24 mouse cellular contexts compared by ENCODE assay signal in genomic region chr14:22106777-22107176, GRCm38 (mm10).
DNase-seq lines count a peak whose midpoint lies in the region; ATAC-seq and TF ChIP-seq lines count a peak whose summit lies in the region.
"Had no signal": no experiment of that assay in that cellular context is flagged by ENCODE, and none has a peak within 500 bp of the region (broad histone marks: within the 10 kb centered on the region; RNA-seq: fewer than 3 reads in every experiment).

No protein-coding gene starts in this region.

- ATAC-seq in kidney, embryonic 14.5 days (ENCODE audit: low FRiP score, low TSS enrichment), result no peak
- ATAC-seq in kidney, embryonic 16.5 days (ENCODE audit: low FRiP score, low TSS enrichment), result no peak
- ATAC-seq in intestine, postnatal 0 days, result peak; percentile 56; the same call in 1 of the 2 replicates
- ATAC-seq: CD4-positive, CD25-positive, alpha-beta regulatory T cell, adult 4 months; forebrain, embryonic 15.5 days; hindbrain, embryonic 16.5 days had no signal

- TF ChIP-seq POLR2A in kidney, adult 2 months (IDR thresholded peaks at IDR 0.05; ENCODE audit: low read depth, low read length), result no peak

- 51% methylated on average over 3 of the region's 3 CpGs for WGBS in kidney, adult 2 months
- WGBS in kidney, embryonic 14.5 days, result 70% methylated on average over 3 of the region's 3 CpGs
- 56% methylated on average over 3 of the region's 3 CpGs for WGBS in kidney, embryonic 16.5 days
- WGBS in intestine, postnatal 0 days, result 46% methylated on average over 3 of the region's 3 CpGs

- no peak overlapping the region for H3K27ac ChIP-seq in kidney, adult 2 months (ENCODE audit: insufficient read depth, low read depth, low read length)
- H3K27ac ChIP-seq in kidney, embryonic 14.5 days (ENCODE audit: low read depth, low read length), result no peak overlapping the region
- peak overlapping the region; percentile 41; the same call in 1 of the 2 replicates for H3K27ac ChIP-seq in kidney, embryonic 16.5 days (ENCODE audit: low read length)
- peak overlapping the region; percentile 4; the same call in 1 of the 2 replicates for H3K27ac ChIP-seq in intestine, postnatal 0 days (ENCODE audit: low read depth, low read length)
- H3K27ac ChIP-seq: embryonic facial prominence, embryonic 10.5 days; embryonic facial prominence, embryonic 13.5 days; forebrain, embryonic 12.5 days; forebrain, embryonic 15.5 days; hindbrain, embryonic 10.5 days; hindbrain, embryonic 13.5 days had no signal

- peak; percentile 29 for DNase-seq in kidney, adult 2 months
- DNase-seq in kidney, postnatal 36 days, result no peak
- no peak for DNase-seq in gastrocnemius, postnatal 14 days
- DNase-seq: adrenal gland, adult 8-10 months; adrenal gland, postnatal 25 days; cerebellum, adult 11-12 months; cerebellum, adult 8-10 months; cerebellum, postnatal 10 days; cerebellum, postnatal 36 days; embryo, embryonic 11 days; gastrocnemius, postnatal 36 days; heart, postnatal 36 days had no signal

- no peak overlapping the region for H3K4me2 ChIP-seq in kidney, embryonic 14.5 days (replicated peaks; ENCODE audit: low read depth, low read length)
- no peak overlapping the region for H3K4me2 ChIP-seq in kidney, embryonic 16.5 days (replicated peaks; ENCODE audit: low read depth, low read length)
- no peak overlapping the region for H3K4me2 ChIP-seq in intestine, postnatal 0 days (replicated peaks; ENCODE audit: low read depth)
- H3K4me2 ChIP-seq: embryonic facial prominence, embryonic 13.5 days; forebrain, embryonic 12.5 days; forebrain, embryonic 15.5 days; hindbrain, embryonic 13.5 days had no signal

- TF ChIP-seq CTCF in kidney, adult 2 months (conservative IDR thresholded peaks at IDR 0.05; ENCODE audit: insufficient read depth, insufficient read length, low read depth, low read length), result no peak
- no peak for TF ChIP-seq CTCF in intestine, postnatal 0 days (IDR thresholded peaks at IDR 0.05; ENCODE audit: low read depth)

- no peaks in the 10 kb centered on the region for H3K9me3 ChIP-seq in kidney, embryonic 14.5 days (ENCODE audit: control insufficient read depth, low read length)
- no peaks in the 10 kb centered on the region for H3K9me3 ChIP-seq in kidney, embryonic 16.5 days (ENCODE audit: low read length)
- H3K9me3 ChIP-seq in intestine, postnatal 0 days (ENCODE audit: control insufficient read depth), result no peaks in the 10 kb centered on the region
- H3K9me3 ChIP-seq: embryonic facial prominence, embryonic 10.5 days; embryonic facial prominence, embryonic 13.5 days; forebrain, embryonic 12.5 days; forebrain, embryonic 15.5 days; hindbrain, embryonic 10.5 days; hindbrain, embryonic 13.5 days had no signal

- H3K9ac ChIP-seq in kidney, embryonic 14.5 days (ENCODE audit: low read depth, low read length), result no peak overlapping the region
- H3K9ac ChIP-seq in kidney, embryonic 16.5 days (replicated peaks; ENCODE audit: low read length), result no peak overlapping the region
- no peak overlapping the region for H3K9ac ChIP-seq in intestine, postnatal 0 days (ENCODE audit: low read depth, low read length)
- H3K9ac ChIP-seq: embryonic facial prominence, embryonic 13.5 days; forebrain, embryonic 12.5 days; forebrain, embryonic 15.5 days; hindbrain, embryonic 13.5 days had no signal

- H3K36me3 ChIP-seq in kidney, adult 2 months (ENCODE audit: control insufficient read depth, insufficient read depth, low read length), result no peaks in the 10 kb centered on the region
- no peaks in the 10 kb centered on the region for H3K36me3 ChIP-seq in kidney, embryonic 14.5 days (ENCODE audit: control insufficient read depth, insufficient read depth, low read length)
- no peaks in the 10 kb centered on the region for H3K36me3 ChIP-seq in kidney, embryonic 16.5 days (ENCODE audit: insufficient read depth, low read length)
- H3K36me3 ChIP-seq in intestine, postnatal 0 days (ENCODE audit: control insufficient read depth, insufficient read depth), result no peaks in the 10 kb centered on the region
- H3K36me3 ChIP-seq: embryonic facial prominence, embryonic 10.5 days; embryonic facial prominence, embryonic 13.5 days; forebrain, embryonic 12.5 days; forebrain, embryonic 15.5 days; hindbrain, embryonic 10.5 days; hindbrain, embryonic 13.5 days had no signal

- H3K27me3 ChIP-seq in kidney, adult 2 months (replicated peaks; ENCODE audit: control insufficient read depth, insufficient read depth, low read length), result no peaks in the 10 kb centered on the region
- H3K27me3 ChIP-seq in kidney, embryonic 14.5 days (ENCODE audit: control insufficient read depth, insufficient read depth, low read length), result no peaks in the 10 kb centered on the region
- H3K27me3 ChIP-seq in kidney, embryonic 16.5 days (ENCODE audit: insufficient read depth, low read length), result 0 out of 2 replicates have a peak, but pooled peaks cover 6% of the 10 kb centered on the region
- no peaks in the 10 kb centered on the region for H3K27me3 ChIP-seq in intestine, postnatal 0 days (replicated peaks; ENCODE audit: control insufficient read depth, insufficient read depth, low read length)
- H3K27me3 ChIP-seq: embryonic facial prominence, embryonic 13.5 days; forebrain, embryonic 15.5 days had no signal

- peaks cover 5% of the 10 kb centered on the region; the same call in 1 of the 2 replicates for H3K4me1 ChIP-seq in kidney, adult 2 months (ENCODE audit: control insufficient read depth, insufficient read depth, low read length)
- H3K4me1 ChIP-seq in kidney, embryonic 14.5 days (ENCODE audit: control insufficient read depth, insufficient read depth, low read length), result peaks cover 2% of the 10 kb centered on the region
- peaks cover 32% of the 10 kb centered on the region for H3K4me1 ChIP-seq in kidney, embryonic 16.5 days (ENCODE audit: insufficient read depth, low read length)
- H3K4me1 ChIP-seq in intestine, postnatal 0 days (replicated peaks; ENCODE audit: control insufficient read depth, insufficient read depth, low read length), result peaks cover 5% of the 10 kb centered on the region; the same call in 1 of the 2 replicates
- H3K4me1 ChIP-seq: embryonic facial prominence, embryonic 13.5 days; forebrain, embryonic 12.5 days; forebrain, embryonic 15.5 days; hindbrain, embryonic 13.5 days had no signal

- no peak overlapping the region for H3K4me3 ChIP-seq in kidney, adult 2 months (ENCODE audit: insufficient read depth, low read depth, low read length)
- no peak overlapping the region for H3K4me3 ChIP-seq in kidney, embryonic 14.5 days (ENCODE audit: low read length)
- no peak overlapping the region for H3K4me3 ChIP-seq in kidney, embryonic 16.5 days (ENCODE audit: low read length)
- H3K4me3 ChIP-seq in intestine, postnatal 0 days (ENCODE audit: low read depth, low read length), result no peak overlapping the region
- H3K4me3 ChIP-seq: embryonic facial prominence, embryonic 10.5 days; embryonic facial prominence, embryonic 13.5 days; erythroblast, embryonic 14.5 days; forebrain, embryonic 12.5 days; forebrain, embryonic 15.5 days; hindbrain, embryonic 10.5 days; hindbrain, embryonic 13.5 days had no signal

- intact Hi-C loops in gastrocnemius, postnatal 14 days (cut with DNase I; ENCODE audit: low total_unique reads), result no loop called here

Comparison
In these comparisons a context has a peak if more than half of its experiments do, and no peak if none do; other contexts are left out.
1. H3K27ac ChIP-seq: peak in kidney, embryonic 16.5 days (single experiment) and intestine, postnatal 0 days (single experiment); none in kidney, adult 2 months (single experiment) and kidney, embryonic 14.5 days (single experiment).